Mouse (Mus musculus): ENCODE results near the gene Atp2b4. TPM values are rescaled to one million over a fixed set of nuclear protein-coding genes. Genes with fewer than 3 reads are reported as not detected.
"Not testable (repeated sequence)": the region's sequence is repeated elsewhere in the genome, so short reads cannot be mapped to it uniquely, and the experiment has no call there.

Atp2b4 gene
- polyA plus RNA-seq, 1 experiment from 2014 or later, result 10.3 TPM

DNA sequence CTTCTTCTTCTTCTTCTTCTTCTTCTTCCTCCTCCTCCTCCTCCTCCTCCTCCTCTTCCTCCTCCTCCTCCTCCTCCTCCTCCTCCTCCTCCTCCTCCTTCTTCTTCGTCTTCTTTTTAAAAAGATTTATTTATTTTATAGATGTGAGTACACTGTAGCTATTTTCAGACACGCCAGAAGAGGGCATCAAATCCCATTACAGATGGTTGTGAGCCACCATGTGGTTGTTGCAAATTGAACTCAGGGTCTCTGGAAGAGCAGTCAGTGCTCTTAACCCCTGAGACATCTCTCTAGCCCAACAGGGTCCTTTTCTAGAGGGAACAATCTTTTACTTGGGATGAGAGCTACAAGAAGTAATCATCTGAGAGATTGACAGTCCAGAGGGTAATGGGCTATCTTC lies 99.0 kb downstream of the Atp2b4 start:
- not testable (repeated sequence) for H3K27ac ChIP-seq (ENCODE audit: low read length); H3K9me3 ChIP-seq (replicated peaks; ENCODE audit: control insufficient read depth, low read length); H3K4me1 ChIP-seq (ENCODE audit: control insufficient read depth, insufficient read depth, low read length); H3K36me3 ChIP-seq (ENCODE audit: control insufficient read depth, insufficient read depth); H3K4me3 ChIP-seq (ENCODE audit: low read length); ATAC-seq (replicated peaks; ENCODE audit: extremely low read depth, insufficient read depth, low FRiP score); H3K9ac ChIP-seq (ENCODE audit: low read length); H3K4me2 ChIP-seq (ENCODE audit: low read depth, low read length); H3K27me3 ChIP-seq (ENCODE audit: control insufficient read depth, insufficient read depth, low read length)
- WGBS, result 31% methylated on average over 1 of the region's 2 CpGs

DNA sequence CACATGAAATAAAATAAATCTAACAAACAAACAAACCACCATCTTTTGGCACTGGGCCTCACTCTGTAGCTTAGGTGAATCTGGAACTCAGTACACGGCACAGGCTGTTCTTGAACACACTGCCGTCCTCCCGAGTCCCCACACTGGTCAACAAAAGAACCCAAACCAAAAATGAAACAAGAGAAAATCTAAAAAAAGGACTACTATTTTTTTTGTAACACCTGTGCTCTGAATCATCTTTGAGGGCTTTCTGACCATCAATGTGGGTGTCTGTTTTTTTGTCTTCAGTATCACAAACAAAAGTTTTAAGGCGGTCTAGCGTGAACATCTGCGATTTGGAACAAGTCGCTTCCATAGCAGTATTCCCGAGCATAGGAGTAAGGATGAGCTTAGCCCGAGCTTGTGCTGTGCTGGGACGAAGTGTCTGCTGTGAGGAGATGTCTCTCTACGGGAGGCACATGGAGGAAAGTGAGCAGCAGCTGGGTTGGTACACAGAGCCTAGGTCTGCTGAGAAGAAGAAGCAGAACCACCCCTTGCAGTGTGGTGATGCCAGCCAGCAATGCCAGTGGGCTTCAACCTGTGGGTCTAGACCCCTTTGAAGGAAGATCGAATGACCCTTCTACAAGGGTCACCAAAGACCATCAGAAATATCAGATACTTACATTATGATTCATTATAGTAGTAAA lies 102.8 kb downstream of the Atp2b4 start:
- Histone ChIP-seq H3K9ac (ENCODE audit: low read length) (no peak overlapping the region), H3K4me1 (ENCODE audit: control insufficient read depth, insufficient read depth, low read length) (peaks cover 29% of the 10 kb centered on the region), H3K27me3 (ENCODE audit: control insufficient read depth, insufficient read depth, low read length) (no peaks in the 10 kb centered on the region), H3K9me3 (replicated peaks; ENCODE audit: control insufficient read depth, low read length) (no peaks in the 10 kb centered on the region), H3K4me2 (ENCODE audit: low read depth, low read length) (no peak overlapping the region), H3K4me3 (ENCODE audit: low read length) (no peak overlapping the region), H3K36me3 (ENCODE audit: control insufficient read depth, insufficient read depth) (no peaks in the 10 kb centered on the region), H3K27ac (ENCODE audit: low read length) (no peak overlapping the region)
- 94% methylated on average over 12 of the region's 12 CpGs for WGBS
- no peak for ATAC-seq (replicated peaks; ENCODE audit: extremely low read depth, insufficient read depth, low FRiP score)

DNA sequence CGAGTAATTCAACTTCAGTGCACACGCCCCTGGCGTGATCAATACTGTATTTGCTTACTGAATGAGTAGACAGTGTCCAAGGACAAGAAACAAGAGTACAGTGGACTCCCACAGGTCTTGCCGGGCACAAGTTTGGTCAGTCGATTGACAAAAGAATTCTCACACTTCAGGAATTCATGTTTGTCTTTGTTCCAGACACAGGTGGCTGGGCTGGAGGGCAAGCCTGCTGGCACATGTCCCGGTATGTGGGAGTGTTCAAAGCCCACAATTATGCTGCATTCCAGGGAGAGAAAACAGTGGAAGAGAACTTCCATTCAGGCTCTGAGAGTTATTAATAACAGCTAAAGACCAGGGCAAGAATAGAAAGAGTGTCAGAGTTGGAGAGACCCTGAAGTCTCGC lies 104.9 kb downstream of the Atp2b4 start:
- no peaks in the 10 kb centered on the region for H3K27me3 ChIP-seq (ENCODE audit: control insufficient read depth, insufficient read depth, low read length)
- no peak overlapping the region; the same call in 1 of the 2 replicates for H3K9ac ChIP-seq (ENCODE audit: low read length)
- ATAC-seq (replicated peaks; ENCODE audit: extremely low read depth, insufficient read depth, low FRiP score), result peak; percentile 83
- H3K4me3 ChIP-seq (ENCODE audit: low read length), result no peak overlapping the region
- H3K4me1 ChIP-seq (ENCODE audit: control insufficient read depth, insufficient read depth, low read length), result peaks cover 29% of the 10 kb centered on the region
- peak overlapping the region; percentile 30 for H3K4me2 ChIP-seq (ENCODE audit: low read depth, low read length)
- H3K9me3 ChIP-seq (replicated peaks; ENCODE audit: control insufficient read depth, low read length), result no peaks in the 10 kb centered on the region
- WGBS, result 22% methylated on average over 7 of the region's 7 CpGs
- H3K27ac ChIP-seq (ENCODE audit: low read length), result peak overlapping the region; percentile 91
- no peaks in the 10 kb centered on the region for H3K36me3 ChIP-seq (ENCODE audit: control insufficient read depth, insufficient read depth)

DNA sequence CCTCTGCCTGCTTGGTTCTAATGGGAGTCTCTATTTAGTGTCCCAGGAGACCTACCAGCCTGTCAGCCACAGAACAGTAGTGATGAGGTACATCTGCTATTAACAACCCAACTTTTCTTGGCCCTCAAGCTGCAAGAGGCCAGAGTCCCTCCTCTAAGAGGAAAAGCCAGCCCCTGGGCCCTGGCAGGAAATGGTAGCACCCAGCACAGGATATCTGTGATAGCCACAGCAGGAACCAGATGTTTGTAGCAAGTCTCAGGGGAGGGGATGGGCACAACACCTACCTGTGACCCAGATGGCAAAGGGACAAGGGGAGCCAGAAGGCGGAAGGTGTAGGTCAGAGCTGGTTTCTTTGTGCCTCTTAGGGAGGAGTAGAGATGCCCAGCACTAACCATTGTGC lies 106.0 kb downstream of the Atp2b4 start:
- H3K4me1 ChIP-seq (ENCODE audit: control insufficient read depth, insufficient read depth, low read length), result peaks cover 29% of the 10 kb centered on the region
- WGBS, result 95% methylated on average over 1 of the region's 1 CpGs
- no peak; the same call in 1 of the 2 replicates for ATAC-seq (replicated peaks; ENCODE audit: extremely low read depth, insufficient read depth, low FRiP score)

DNA sequence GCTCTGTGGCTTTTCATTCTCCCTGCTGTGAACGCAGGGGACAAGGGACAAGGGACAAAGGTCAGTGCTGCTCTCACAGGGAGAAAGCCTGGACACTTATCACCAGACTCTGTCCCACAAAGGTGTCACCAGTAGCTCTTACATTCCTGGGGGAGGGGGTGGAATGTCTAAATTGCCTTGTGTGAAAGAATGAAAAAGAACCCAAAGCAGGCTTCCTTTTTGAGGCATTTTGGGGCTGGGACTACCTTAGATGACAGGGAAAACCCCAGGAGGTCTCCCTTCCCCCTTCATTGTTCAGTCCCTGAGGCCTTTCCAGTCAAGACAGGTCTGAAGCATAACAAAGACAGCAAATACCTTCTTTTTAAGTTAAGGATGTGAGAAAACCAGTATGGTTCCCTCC lies 106.5 kb downstream of the Atp2b4 start:
- ATAC-seq (replicated peaks; ENCODE audit: extremely low read depth, insufficient read depth, low FRiP score), result no peak
- Histone ChIP-seq H3K9ac (ENCODE audit: low read length) (no peak overlapping the region), H3K4me3 (ENCODE audit: low read length) (no peak overlapping the region), H3K4me1 (ENCODE audit: control insufficient read depth, insufficient read depth, low read length) (peaks cover 29% of the 10 kb centered on the region), H3K4me2 (ENCODE audit: low read depth, low read length) (no peak overlapping the region), H3K27me3 (ENCODE audit: control insufficient read depth, insufficient read depth, low read length) (no peaks in the 10 kb centered on the region), H3K36me3 (ENCODE audit: control insufficient read depth, insufficient read depth) (no peaks in the 10 kb centered on the region), H3K27ac (ENCODE audit: low read length) (peak overlapping the region; percentile 91), H3K9me3 (replicated peaks; ENCODE audit: control insufficient read depth, low read length) (no peaks in the 10 kb centered on the region)
- WGBS, result 9% methylated on average over 1 of the region's 1 CpGs

More for the DNA sequence above, 106.0 kb downstream of the Atp2b4 start:
- Histone ChIP-seq H3K36me3 (ENCODE audit: control insufficient read depth, insufficient read depth) (no peaks in the 10 kb centered on the region), H3K27me3 (ENCODE audit: control insufficient read depth, insufficient read depth, low read length) (no peaks in the 10 kb centered on the region), H3K27ac (ENCODE audit: low read length) (peak overlapping the region; percentile 91), H3K9ac (ENCODE audit: low read length) (no peak overlapping the region), H3K4me2 (ENCODE audit: low read depth, low read length) (no peak overlapping the region), H3K9me3 (replicated peaks; ENCODE audit: control insufficient read depth, low read length) (no peaks in the 10 kb centered on the region), H3K4me3 (ENCODE audit: low read length) (no peak overlapping the region)

DNA sequence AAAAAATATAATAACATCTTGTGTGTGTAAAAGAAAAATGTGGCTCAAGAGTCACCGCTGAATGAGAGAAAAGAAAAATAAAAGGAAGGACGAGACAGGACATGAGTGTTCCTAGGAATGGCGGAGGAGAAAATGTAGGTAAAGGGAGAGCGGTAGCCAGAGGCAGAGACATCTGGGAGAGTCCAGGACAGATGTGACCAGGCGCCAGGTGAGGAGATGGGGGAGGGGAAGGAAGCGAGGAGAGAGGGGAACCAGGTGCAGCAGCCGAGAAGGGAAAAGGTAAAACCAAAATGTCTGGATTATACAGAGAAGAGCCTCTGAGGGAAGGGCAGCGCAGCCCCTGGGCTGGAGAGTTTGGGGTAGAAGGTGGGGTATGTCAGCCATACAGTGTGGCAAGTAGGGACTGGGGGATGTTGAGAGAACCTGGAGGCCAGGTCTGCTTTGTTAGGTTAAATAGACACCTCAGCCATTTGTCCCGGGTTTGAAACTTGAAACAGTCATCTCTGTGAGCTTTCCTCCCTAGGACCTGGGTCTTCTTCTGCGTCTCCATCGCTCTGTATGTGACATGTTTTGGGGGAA lies 107.2 kb downstream of the Atp2b4 start:
- no peaks in the 10 kb centered on the region for H3K36me3 ChIP-seq (ENCODE audit: control insufficient read depth, insufficient read depth)
- no peak for ATAC-seq (replicated peaks; ENCODE audit: extremely low read depth, insufficient read depth, low FRiP score)
- H3K4me1 ChIP-seq (ENCODE audit: control insufficient read depth, insufficient read depth, low read length), result peaks cover 29% of the 10 kb centered on the region
- no peaks in the 10 kb centered on the region for H3K9me3 ChIP-seq (replicated peaks; ENCODE audit: control insufficient read depth, low read length)
- no peak overlapping the region for H3K9ac ChIP-seq (ENCODE audit: low read length)
- no peak overlapping the region for H3K4me2 ChIP-seq (ENCODE audit: low read depth, low read length)
- peak overlapping the region; percentile 91; the same call in 1 of the 2 replicates for H3K27ac ChIP-seq (ENCODE audit: low read length)
- H3K4me3 ChIP-seq (ENCODE audit: low read length), result no peak overlapping the region
- 70% methylated on average over 11 of the region's 11 CpGs for WGBS
- no peaks in the 10 kb centered on the region for H3K27me3 ChIP-seq (ENCODE audit: control insufficient read depth, insufficient read depth, low read length)

DNA sequence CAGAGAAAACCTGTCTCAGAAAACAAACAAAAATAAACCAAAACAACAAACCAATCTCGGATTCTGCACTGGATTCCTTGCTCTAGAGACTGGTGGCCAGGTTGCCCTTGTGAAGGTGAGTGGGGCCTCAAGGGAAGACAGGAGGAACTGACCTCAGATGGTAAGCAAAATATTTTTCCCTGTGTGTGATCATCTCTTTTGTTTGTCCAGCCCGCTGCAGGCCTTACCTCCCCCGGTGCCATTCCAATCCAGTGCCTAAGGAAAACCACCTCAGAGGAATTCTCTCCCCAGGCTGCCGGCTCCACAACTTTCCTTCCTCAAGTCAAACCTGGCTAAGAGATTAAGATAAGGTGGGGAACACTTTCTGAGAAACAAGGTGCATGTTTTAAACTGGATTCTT lies 108.6 kb downstream of the Atp2b4 start:
- peaks cover 29% of the 10 kb centered on the region for H3K4me1 ChIP-seq (ENCODE audit: control insufficient read depth, insufficient read depth, low read length)
- ATAC-seq (replicated peaks; ENCODE audit: extremely low read depth, insufficient read depth, low FRiP score), result no peak
- H3K36me3 ChIP-seq (ENCODE audit: control insufficient read depth, insufficient read depth), result no peaks in the 10 kb centered on the region
- no peak overlapping the region for H3K4me2 ChIP-seq (ENCODE audit: low read depth, low read length)
- H3K27ac ChIP-seq (ENCODE audit: low read length), result no peak overlapping the region
- no peak overlapping the region for H3K4me3 ChIP-seq (ENCODE audit: low read length)
- 36% methylated on average over 4 of the region's 4 CpGs for WGBS
- H3K9ac ChIP-seq (ENCODE audit: low read length), result no peak overlapping the region
- H3K9me3 ChIP-seq (replicated peaks; ENCODE audit: control insufficient read depth, low read length), result no peaks in the 10 kb centered on the region
- H3K27me3 ChIP-seq (ENCODE audit: control insufficient read depth, insufficient read depth, low read length), result no peaks in the 10 kb centered on the region

DNA sequence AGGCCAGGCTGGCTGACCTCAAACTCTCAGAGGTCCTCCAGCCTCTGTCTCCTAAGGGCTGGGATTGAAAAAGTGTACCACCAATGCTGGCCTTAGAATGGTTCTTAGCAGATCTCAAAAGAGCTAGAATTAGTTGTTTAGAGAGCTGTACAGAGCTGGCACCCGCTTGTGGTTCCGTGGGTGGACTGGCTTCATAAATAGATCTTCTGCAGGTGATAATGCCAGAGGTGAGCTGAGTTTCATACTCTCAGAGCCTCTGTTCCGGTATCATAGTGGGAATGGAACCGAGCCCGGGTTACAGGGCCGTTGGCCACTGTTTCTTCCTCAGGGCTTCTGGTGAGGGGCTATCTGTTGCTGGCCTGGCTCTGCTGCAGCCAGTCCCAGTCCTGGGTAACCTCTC lies 109.8 kb downstream of the Atp2b4 start:
- Histone ChIP-seq H3K4me1 (ENCODE audit: control insufficient read depth, insufficient read depth, low read length) (peaks cover 21% of the 10 kb centered on the region), H3K27ac (ENCODE audit: low read length) (no peak overlapping the region), H3K9me3 (replicated peaks; ENCODE audit: control insufficient read depth, low read length) (no peaks in the 10 kb centered on the region), H3K4me3 (ENCODE audit: low read length) (no peak overlapping the region), H3K4me2 (ENCODE audit: low read depth, low read length) (no peak overlapping the region), H3K9ac (ENCODE audit: low read length) (no peak overlapping the region), H3K27me3 (ENCODE audit: control insufficient read depth, insufficient read depth, low read length) (no peaks in the 10 kb centered on the region), H3K36me3 (ENCODE audit: control insufficient read depth, insufficient read depth) (no peaks in the 10 kb centered on the region)
- WGBS, result 93% methylated on average over 6 of the region's 6 CpGs
- no peak for ATAC-seq (replicated peaks; ENCODE audit: extremely low read depth, insufficient read depth, low FRiP score)

DNA sequence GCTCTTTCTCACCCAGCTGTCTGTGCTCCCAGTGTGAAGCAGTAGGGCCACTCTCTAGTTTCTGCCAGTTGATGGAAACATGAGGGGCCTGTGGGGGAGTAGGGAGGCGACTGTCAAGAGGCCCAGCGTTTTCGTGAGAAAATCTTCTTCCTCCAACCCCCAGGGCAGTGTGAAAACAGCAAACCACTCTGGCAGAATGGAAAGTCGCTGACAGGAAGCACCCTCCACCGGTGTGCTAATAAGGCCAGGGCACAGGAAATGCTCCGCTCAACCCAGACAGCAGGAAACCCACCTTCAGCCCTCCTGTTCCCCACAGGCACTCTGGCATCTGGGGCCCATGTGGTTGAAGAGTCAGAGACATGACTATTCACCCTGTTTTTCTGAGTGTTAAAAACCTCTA lies 110.9 kb downstream of the Atp2b4 start, which contains the start of gene Lax1:
Gene Lax1, minus strand, starts transcription at position 212 of the 400 bp plus-strand sequence.
- ATAC-seq (replicated peaks; ENCODE audit: extremely low read depth, insufficient read depth, low FRiP score), result no peak
- Histone ChIP-seq H3K9ac (ENCODE audit: low read length) (no peak within 1 kb of the TSS), H3K4me1 (ENCODE audit: control insufficient read depth, insufficient read depth, low read length) (peaks cover 11% of the 10 kb centered on the region), H3K9me3 (replicated peaks; ENCODE audit: control insufficient read depth, low read length) (no peaks in the 10 kb centered on the region), H3K27ac (ENCODE audit: low read length) (peak within 1 kb of the TSS; percentile 17; the same call in 1 of the 2 replicates), H3K36me3 (ENCODE audit: control insufficient read depth, insufficient read depth) (no peaks in the 10 kb centered on the region), H3K4me3 (ENCODE audit: low read length) (peak within 1 kb of the TSS; percentile 4; the same call in 1 of the 2 replicates), H3K4me2 (ENCODE audit: low read depth, low read length) (no peak within 1 kb of the TSS; the same call in 1 of the 2 replicates), H3K27me3 (ENCODE audit: control insufficient read depth, insufficient read depth, low read length) (no peaks in the 10 kb centered on the region)
- WGBS, result 23% methylated on average over 6 of the region's 6 CpGs

Data from heart, embryonic 16.5 days (tissue).